Mouse (Mus musculus): ENCODE data around the gene 5730522E02Rik. TPM values are rescaled to one million over a fixed set of nuclear protein-coding genes. Genes with fewer than 3 reads are reported as not detected.

The 5730522E02Rik gene
- polyA plus RNA-seq, 1 experiment from 2014 or later, result 24.3 TPM

GRCm38 (mm10) chr11:25854216-25854615, 356.3 kb downstream of the 5730522E02Rik start:
- WGBS, result 21% methylated on average over 10 of the region's 10 CpGs
- H3K9ac ChIP-seq (replicated peaks), result peak overlapping the region; percentile 26
- peak; percentile 59 for ATAC-seq (replicated peaks)
- H3K4me2 ChIP-seq (replicated peaks), result 0 out of 2 replicates have a peak overlapping the region, but pooled peaks have one; percentile 15
- no peak overlapping the region for H3K4me3 ChIP-seq
- H3K9me3 ChIP-seq, result no peaks in the 10 kb centered on the region
- H3K27me3 ChIP-seq, result no peaks in the 10 kb centered on the region
- no peaks in the 10 kb centered on the region for H3K36me3 ChIP-seq
- H3K27ac ChIP-seq (replicated peaks), result peak overlapping the region; percentile 89
- peaks cover 47% of the 10 kb centered on the region for H3K4me1 ChIP-seq

GRCm38 (mm10) chr11:25853032-25853431, 357.5 kb downstream of the 5730522E02Rik start:
- peak; percentile 69 for ATAC-seq (replicated peaks)

GRCm38 (mm10) chr11:25848824-25849644, 361.5 kb downstream of the 5730522E02Rik start:
- H3K4me1 ChIP-seq, result peaks cover 13% of the 10 kb centered on the region
- 0 out of 2 replicates have a peak overlapping the region, but pooled peaks have one; percentile 7 for H3K27ac ChIP-seq (replicated peaks)
- no peak overlapping the region for H3K9ac ChIP-seq (replicated peaks)
- H3K9me3 ChIP-seq, result no peaks in the 10 kb centered on the region
- H3K4me3 ChIP-seq, result no peak overlapping the region
- no peaks in the 10 kb centered on the region for H3K36me3 ChIP-seq
- no peak overlapping the region for H3K4me2 ChIP-seq (replicated peaks)
- no peaks in the 10 kb centered on the region for H3K27me3 ChIP-seq
- no peak for ATAC-seq (replicated peaks)
- WGBS, result 57% methylated on average over 14 of the region's 14 CpGs

More at GRCm38 (mm10) chr11:25853032-25853431, 357.5 kb downstream of the 5730522E02Rik start:
- Histone ChIP-seq H3K9ac (replicated peaks) (no peak overlapping the region), H3K27me3 (no peaks in the 10 kb centered on the region), H3K9me3 (no peaks in the 10 kb centered on the region), H3K4me1 (peaks cover 50% of the 10 kb centered on the region), H3K27ac (replicated peaks) (peak overlapping the region; percentile 86), H3K4me3 (no peak overlapping the region), H3K36me3 (no peaks in the 10 kb centered on the region), H3K4me2 (replicated peaks) (no peak overlapping the region)
- 12% methylated on average over 5 of the region's 5 CpGs for WGBS

- Histone ChIP-seq H3K4me3 (no peak overlapping the region), H3K4me2 (replicated peaks) (no peak overlapping the region), H3K9me3 (no peaks in the 10 kb centered on the region), H3K27me3 (no peaks in the 10 kb centered on the region), H3K36me3 (no peaks in the 10 kb centered on the region), H3K4me1 (no peaks in the 10 kb centered on the region), H3K27ac (replicated peaks) (no peak overlapping the region), H3K9ac (replicated peaks) (no peak overlapping the region)
- no peak for ATAC-seq (replicated peaks)
- WGBS, result 96% methylated on average over 1 of the region's 1 CpGs
Observed at GRCm38 (mm10) chr11:25838451-25838850, 372.1 kb downstream of the 5730522E02Rik start.

- no peaks in the 10 kb centered on the region for H3K9me3 ChIP-seq
- H3K36me3 ChIP-seq, result no peaks in the 10 kb centered on the region
- no peak overlapping the region for H3K4me3 ChIP-seq
- no peaks in the 10 kb centered on the region for H3K27me3 ChIP-seq
- H3K4me1 ChIP-seq, result 0 out of 2 replicates have a peak, but pooled peaks cover 4% of the 10 kb centered on the region
- H3K27ac ChIP-seq (replicated peaks), result no peak overlapping the region
- no peak overlapping the region for H3K4me2 ChIP-seq (replicated peaks)
- ATAC-seq (replicated peaks), result no peak
- H3K9ac ChIP-seq (replicated peaks), result no peak overlapping the region
Observed at GRCm38 (mm10) chr11:25819789-25820188, 390.8 kb downstream of the 5730522E02Rik start.

GRCm38 (mm10) chr11:25813446-25813845, 397.1 kb downstream of the 5730522E02Rik start:
- no peak overlapping the region for H3K9ac ChIP-seq (replicated peaks)
- 94% methylated on average over 2 of the region's 2 CpGs for WGBS
- no peaks in the 10 kb centered on the region for H3K27me3 ChIP-seq
- H3K36me3 ChIP-seq, result no peaks in the 10 kb centered on the region
- H3K4me1 ChIP-seq, result no peaks in the 10 kb centered on the region
- H3K9me3 ChIP-seq, result no peaks in the 10 kb centered on the region
- no peak for ATAC-seq (replicated peaks)
- no peak overlapping the region for H3K27ac ChIP-seq (replicated peaks)
- H3K4me3 ChIP-seq, result no peak overlapping the region
- no peak overlapping the region for H3K4me2 ChIP-seq (replicated peaks)

GRCm38 (mm10) chr11:25787691-25788090, 422.9 kb downstream of the 5730522E02Rik start:
- no peak overlapping the region for H3K4me2 ChIP-seq (replicated peaks)
- no peaks in the 10 kb centered on the region for H3K27me3 ChIP-seq
- ATAC-seq (replicated peaks), result no peak
- no peak overlapping the region for H3K27ac ChIP-seq (replicated peaks)
- no peaks in the 10 kb centered on the region for H3K36me3 ChIP-seq
- WGBS, result 88% methylated on average over 1 of the region's 1 CpGs
- no peak overlapping the region for H3K4me3 ChIP-seq
- no peaks in the 10 kb centered on the region for H3K4me1 ChIP-seq
- H3K9me3 ChIP-seq, result no peaks in the 10 kb centered on the region
- no peak overlapping the region for H3K9ac ChIP-seq (replicated peaks)

- Histone ChIP-seq H3K9ac (replicated peaks) (no peak overlapping the region), H3K4me1 (peaks cover 7% of the 10 kb centered on the region), H3K27me3 (no peaks in the 10 kb centered on the region), H3K4me2 (replicated peaks) (no peak overlapping the region), H3K4me3 (no peak overlapping the region), H3K9me3 (no peaks in the 10 kb centered on the region), H3K36me3 (no peaks in the 10 kb centered on the region), H3K27ac (replicated peaks) (no peak overlapping the region)
- 62% methylated on average over 1 of the region's 1 CpGs for WGBS
- ATAC-seq (replicated peaks), result no peak
Observed at GRCm38 (mm10) chr11:25772231-25772630, 438.3 kb downstream of the 5730522E02Rik start.

- H3K27ac ChIP-seq (replicated peaks), result peak overlapping the region; percentile 59
Observed at GRCm38 (mm10) chr11:25770991-25771568, 439.5 kb downstream of the 5730522E02Rik start.

GRCm38 (mm10) chr11:25767584-25768333, 442.8 kb downstream of the 5730522E02Rik start:
- ATAC-seq (replicated peaks), result 0 out of 2 replicates have a peak, but pooled peaks have one; percentile 51
- Histone ChIP-seq H3K9ac (replicated peaks) (no peak overlapping the region), H3K4me1 (peaks cover 7% of the 10 kb centered on the region), H3K36me3 (no peaks in the 10 kb centered on the region), H3K9me3 (no peaks in the 10 kb centered on the region), H3K4me2 (replicated peaks) (no peak overlapping the region), H3K27ac (replicated peaks) (peak overlapping the region; percentile 50), H3K4me3 (no peak overlapping the region), H3K27me3 (no peaks in the 10 kb centered on the region)
- 23% methylated on average over 5 of the region's 5 CpGs for WGBS

More at GRCm38 (mm10) chr11:25770991-25771568, 439.5 kb downstream of the 5730522E02Rik start:
- no peak overlapping the region for H3K4me3 ChIP-seq
- WGBS, result 60% methylated on average over 3 of the region's 3 CpGs
- no peaks in the 10 kb centered on the region for H3K9me3 ChIP-seq
- no peak overlapping the region for H3K4me2 ChIP-seq (replicated peaks)
- H3K27me3 ChIP-seq, result no peaks in the 10 kb centered on the region
- peak; percentile 29; the same call in 1 of the 2 replicates for ATAC-seq (replicated peaks)
- H3K36me3 ChIP-seq, result no peaks in the 10 kb centered on the region
- H3K4me1 ChIP-seq, result peaks cover 7% of the 10 kb centered on the region
- H3K9ac ChIP-seq (replicated peaks), result no peak overlapping the region

- Histone ChIP-seq H3K27ac (replicated peaks) (peak overlapping the region; percentile 67), H3K4me3 (no peak overlapping the region), H3K27me3 (no peaks in the 10 kb centered on the region), H3K4me1 (peaks cover 14% of the 10 kb centered on the region), H3K9ac (replicated peaks) (no peak overlapping the region), H3K9me3 (no peaks in the 10 kb centered on the region), H3K36me3 (no peaks in the 10 kb centered on the region), H3K4me2 (replicated peaks) (no peak overlapping the region)
- ATAC-seq (replicated peaks), result peak; percentile 69; the same call in 1 of the 2 replicates
- WGBS, result 57% methylated on average over 7 of the region's 7 CpGs
Observed at GRCm38 (mm10) chr11:25753156-25753899, 457.2 kb downstream of the 5730522E02Rik start.
